In the genomic region with DNA sequence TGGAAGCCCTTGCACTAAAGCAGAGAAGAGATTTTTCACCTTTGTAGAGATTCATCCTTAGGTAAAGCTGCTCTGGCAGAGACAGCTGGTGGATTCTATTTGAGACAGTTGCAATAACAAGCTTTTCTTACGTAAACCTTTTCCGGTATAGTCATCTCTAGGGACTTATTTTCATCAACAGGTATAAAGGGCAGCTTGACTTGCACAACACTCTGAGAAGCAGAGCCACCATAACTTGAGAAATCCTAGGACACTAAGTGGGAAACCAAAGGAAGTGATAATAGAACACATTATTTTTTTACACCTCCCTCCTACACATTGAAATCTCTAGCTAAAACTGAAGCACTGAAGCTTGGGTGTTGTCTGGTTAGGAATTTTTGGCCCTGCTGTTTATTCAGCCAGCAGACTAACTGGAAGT, we compare ENCODE assay signal across 26 mouse cellular contexts. TPM values are rescaled to one million over a fixed set of nuclear protein-coding genes. Genes with fewer than 3 reads are reported as not detected.
DNase-seq lines count a peak whose midpoint lies in the region; TF ChIP-seq lines count a peak whose summit lies in the region.
"Had no signal": no experiment of that assay in that cellular context is flagged by ENCODE, and none has a peak within 500 bp of the region (broad histone marks: within the 10 kb centered on the region; RNA-seq: fewer than 3 reads in every experiment).

No protein-coding gene starts in this region.

- TF ChIP-seq CTCF in layer of hippocampus, adult 2 months (conservative IDR thresholded peaks at IDR 0.05) = no peak

- DNase-seq in layer of hippocampus, adult 2 months (ENCODE audit: low spot score in 2 of 2) = peak in 1 of 2 experiments; percentile 1
- no peak for DNase-seq in layer of hippocampus, postnatal 36 days
- peak; percentile 81 for DNase-seq in brain, adult 2 months (ENCODE audit: low read depth, low spot score)
- DNase-seq in fat pad, adult 2 months (ENCODE audit: extremely low read depth, low read depth, low spot score) = peak; percentile 33
- peak; percentile 16 to 41 for DNase-seq in left cerebral cortex, postnatal 36 days (ENCODE audit: low spot score in 2 of 2)
- no peak for DNase-seq in urinary bladder, postnatal 4 days (ENCODE audit: low spot score in 2 of 2)
- no peak for DNase-seq in hindbrain, embryonic 10.5 days (ENCODE audit: low spot score)
- DNase-seq: adrenal gland, adult 8-10 months; B cell, adult 2 months; cerebellum, adult 18-20 months; cerebellum, postnatal 25 days; embryo, embryonic 11 days; kidney, adult 9 months; kidney, postnatal 14 days; liver, postnatal 0 days; thymus, postnatal 4 days had no signal

- H3K4me3 ChIP-seq in layer of hippocampus, adult 2 months = no peak overlapping the region
- H3K4me3 ChIP-seq in hindbrain, embryonic 10.5 days = no peak overlapping the region
- H3K4me3 ChIP-seq: embryonic facial prominence, embryonic 13.5 days; erythroblast, embryonic 14.5 days; forebrain, embryonic 13.5 days; heart, embryonic 10.5 days; intestine, embryonic 15.5 days; limb, embryonic 12.5 days had no signal

- no peaks in the 10 kb centered on the region for H3K27me3 ChIP-seq in hindbrain, embryonic 10.5 days (ENCODE audit: insufficient read depth, poor library complexity, severe bottlenecking)
- H3K27me3 ChIP-seq: CH12.LX; embryonic facial prominence, embryonic 13.5 days; forebrain, embryonic 13.5 days; intestine, embryonic 15.5 days; limb, embryonic 12.5 days had no signal

- 93% methylated on average over 2 of the region's 2 CpGs for WGBS in hindbrain, embryonic 10.5 days

- H3K36me3 ChIP-seq in hindbrain, embryonic 10.5 days = no peaks in the 10 kb centered on the region
- H3K36me3 ChIP-seq: embryonic facial prominence, embryonic 13.5 days; G1E; heart, embryonic 10.5 days; intestine, embryonic 15.5 days; limb, embryonic 12.5 days had no signal

- peaks cover 9% of the 10 kb centered on the region for H3K4me1 ChIP-seq in hindbrain, embryonic 10.5 days (replicated peaks)
- H3K4me1 ChIP-seq: embryonic facial prominence, embryonic 13.5 days; forebrain, embryonic 13.5 days; heart, embryonic 10.5 days; intestine, embryonic 15.5 days; limb, embryonic 12.5 days had no signal

- intact Hi-C loops in left cerebral cortex, postnatal 36 days (cut with DNase I) = loop anchor here (5.0 kb wide), 1 partner anchor 252 kb away; no protein-coding TSS in a partner anchor

- H3K27ac ChIP-seq in layer of hippocampus, adult 2 months = peak overlapping the region; percentile 43; the same call in 1 of the 2 replicates
- H3K27ac ChIP-seq in hindbrain, embryonic 10.5 days = no peak overlapping the region
- H3K27ac ChIP-seq: embryonic facial prominence, embryonic 13.5 days; forebrain, embryonic 13.5 days; heart, embryonic 10.5 days; intestine, embryonic 15.5 days; limb, embryonic 12.5 days had no signal

- H3K9me3 ChIP-seq in hindbrain, embryonic 10.5 days = no peaks in the 10 kb centered on the region
- H3K9me3 ChIP-seq: embryonic facial prominence, embryonic 13.5 days; forebrain, embryonic 13.5 days; G1E; heart, embryonic 10.5 days; intestine, embryonic 15.5 days; limb, embryonic 12.5 days had no signal

RNA-seq across cellular contexts. Expression of a gene that starts 24.4 kb away (rescaled TPM):
- total RNA-seq in layer of hippocampus, adult 2 months (2021) = 10 to 100 TPM; 14.7 to 18.3 TPM
- 10 to 100 TPM; 16.6 to 18.5 TPM for total RNA-seq in layer of hippocampus, postnatal 36 days (2021)
- total RNA-seq in left cerebral cortex, postnatal 36 days (2021) = 10 to 100 TPM; 35.0 to 39.8 TPM
- polyA plus RNA-seq in hindbrain, embryonic 10.5 days (2016; fragmentation: Nextera tagmentation; extraction: Ambion mirVana) = 0.68 and 0.90 TPM in 2 replicates
- total RNA-seq: CH12.LX; hematopoietic stem cell, adult 5-6 weeks had no signal
- polyA plus RNA-seq: erythroblast, embryonic 14.5 days; G1E; liver, embryonic 11.5 days; liver, postnatal 0 days had no signal

Comparison
In these comparisons a context has a peak if more than half of its experiments do, and no peak if none do; other contexts are left out.
1. DNase-seq: peak in brain, adult 2 months (single experiment), fat pad, adult 2 months (single experiment) and left cerebral cortex, postnatal 36 days (2 of 2); none in layer of hippocampus, postnatal 36 days (0 of 2), urinary bladder, postnatal 4 days (0 of 2) and hindbrain, embryonic 10.5 days (single experiment).